Mouse (Mus musculus) liver, adult 2 months (tissue): ENCODE results near the gene Tgfbr3. TPM values are rescaled to one million over a fixed set of nuclear protein-coding genes. Genes with fewer than 3 reads are reported as not detected.

Source experiments
- DNase-seq: peaks from one replicate; pipeline ENCODE4 v3.0.0-alpha.2; 2011; ENCODE audit warnings: low read depth, low spot score; ENCODE audit errors: extremely low read depth
- H3K27ac ChIP-seq: fragments of 200-500 bp; replicated peaks from 2 replicates; pipeline ENCODE4 v1.5.1; 2012; ENCODE audit warnings: low read depth, mild to moderate bottlenecking, control low read depth, inconsistent platforms, low read length; ENCODE audit not compliant: insufficient read depth
- H3K27me3 ChIP-seq: fragments of 200-500 bp; 2 replicates; pipeline ENCODE4 v1.6.1; 2012; ENCODE audit warnings: mild to moderate bottlenecking, moderate library complexity, low read length, inconsistent platforms; ENCODE audit not compliant: control insufficient read depth, insufficient read depth
- H3K36me3 ChIP-seq: fragments of 200-500 bp; 2 replicates; pipeline ENCODE4 v1.6.1; 2012; ENCODE audit warnings: low read length, inconsistent platforms; ENCODE audit not compliant: control insufficient read depth, insufficient read depth
- H3K4me1 ChIP-seq: fragments of 200-500 bp; 2 replicates; pipeline ENCODE4 v1.6.1; 2011; ENCODE audit warnings: low read length; ENCODE audit not compliant: control insufficient read depth, insufficient read depth
- H3K4me3 ChIP-seq: fragments of 200-500 bp; 2 replicates; pipeline ENCODE4 v1.5.1; 2011; ENCODE audit warnings: low read depth, mild to moderate bottlenecking, control low read depth, low read length, moderate library complexity; ENCODE audit not compliant: insufficient read depth
- H3K79me2 ChIP-seq: fragments of 200-500 bp; 2 replicates; pipeline ENCODE4 v1.6.1; 2012; ENCODE audit warnings: inconsistent platforms, mild to moderate bottlenecking, low read length, moderate library complexity; ENCODE audit not compliant: control insufficient read depth, insufficient read depth
- H3K9ac ChIP-seq: fragments of 200-500 bp; 2 replicates; pipeline ENCODE4 v1.6.1; 2012; ENCODE audit warnings: low read depth, mild to moderate bottlenecking, control low read depth, inconsistent platforms, low read length
- CTCF ChIP-seq: fragments of 200-500 bp; IDR thresholded peaks from 2 replicates; pipeline ENCODE4 v1.5.1; 2011; ENCODE audit warnings: low read depth, low read length, control low read depth
- POLR2A ChIP-seq: fragments of 200-500 bp; IDR thresholded peaks from 2 replicates; pipeline ENCODE4 v1.6.1; 2011; ENCODE audit warnings: low read length, control low read depth; ENCODE audit not compliant: insufficient read depth; ENCODE audit errors: extremely low read depth
- WGBS: fragments of 180-500 bp; shearing (Covaris S2); methylation state at CpG from one replicate; pipeline ENCODE4 v1.1.7; 2018; 5-methylcytosine and 5-hydroxymethylcytosine counted together
- polyA plus RNA-seq: library from polyadenylated mRNA; depleted of rRNA; stranded (reverse); fragments of >200 nt; gene quantifications from 2 replicates; pipeline ENCODE4 v1.2.3, GENCODE M21; 2012
- total RNA-seq: library from RNA; depleted of rRNA; stranded (reverse); fragments of >200 nt; gene quantifications from 2 replicates; pipeline ENCODE4 v1.2.3, GENCODE M21; 2014

Gene Tgfbr3
- total and polyA plus RNA-seq, 2 experiments, result 4.0 to 6.6 TPM

- Histone ChIP-seq H3K4me3 (no peak overlapping the region), H3K27me3 (no peaks in the 10 kb centered on the region), H3K27ac (no peak overlapping the region), H3K79me2 (no peaks in the 10 kb centered on the region), H3K36me3 (no peaks in the 10 kb centered on the region), H3K4me1 (peaks cover 5% of the 10 kb centered on the region; the same call in 1 of the 2 replicates), H3K9ac (no peak overlapping the region)
- DNase-seq, result no peak
- TF ChIP-seq CTCF, result no peak
- TF ChIP-seq POLR2A, result no peak
- WGBS, result 100% methylated on average over 3 of the region's 3 CpGs
Observed at GRCm38 (mm10) chr5:107078361-107078760, 211.1 kb downstream of the Tgfbr3 start.

DNA sequence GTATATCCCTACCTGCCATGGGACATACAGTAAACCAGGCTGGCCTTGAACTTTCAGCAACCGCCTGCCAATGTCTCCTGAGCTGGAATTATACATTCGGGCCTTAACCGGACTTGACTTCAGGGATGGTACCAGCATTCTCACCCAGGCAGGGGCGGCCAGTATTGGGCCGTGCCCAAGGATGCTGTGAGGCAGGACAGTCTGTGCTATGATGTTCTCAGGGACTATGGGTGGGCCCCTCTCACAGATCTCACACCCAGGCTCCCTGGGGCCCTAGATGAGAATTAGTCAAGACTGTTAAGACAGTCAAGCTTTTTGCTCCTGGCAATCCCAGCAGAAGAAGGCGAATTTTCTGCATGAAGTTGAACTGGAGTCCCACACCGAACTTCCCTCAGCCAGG is 211.5 kb downstream of the Tgfbr3 start:
- DNase-seq, result no peak
- peaks cover 5% of the 10 kb centered on the region; the same call in 1 of the 2 replicates for H3K4me1 ChIP-seq
- no peak overlapping the region for H3K4me3 ChIP-seq
- TF ChIP-seq POLR2A, result no peak
- TF ChIP-seq CTCF, result no peak
- H3K79me2 ChIP-seq, result no peaks in the 10 kb centered on the region
- WGBS, result 91% methylated on average over 7 of the region's 7 CpGs
- H3K27ac ChIP-seq, result no peak overlapping the region
- H3K36me3 ChIP-seq, result no peaks in the 10 kb centered on the region
- H3K27me3 ChIP-seq, result no peaks in the 10 kb centered on the region
- no peak overlapping the region for H3K9ac ChIP-seq

DNA sequence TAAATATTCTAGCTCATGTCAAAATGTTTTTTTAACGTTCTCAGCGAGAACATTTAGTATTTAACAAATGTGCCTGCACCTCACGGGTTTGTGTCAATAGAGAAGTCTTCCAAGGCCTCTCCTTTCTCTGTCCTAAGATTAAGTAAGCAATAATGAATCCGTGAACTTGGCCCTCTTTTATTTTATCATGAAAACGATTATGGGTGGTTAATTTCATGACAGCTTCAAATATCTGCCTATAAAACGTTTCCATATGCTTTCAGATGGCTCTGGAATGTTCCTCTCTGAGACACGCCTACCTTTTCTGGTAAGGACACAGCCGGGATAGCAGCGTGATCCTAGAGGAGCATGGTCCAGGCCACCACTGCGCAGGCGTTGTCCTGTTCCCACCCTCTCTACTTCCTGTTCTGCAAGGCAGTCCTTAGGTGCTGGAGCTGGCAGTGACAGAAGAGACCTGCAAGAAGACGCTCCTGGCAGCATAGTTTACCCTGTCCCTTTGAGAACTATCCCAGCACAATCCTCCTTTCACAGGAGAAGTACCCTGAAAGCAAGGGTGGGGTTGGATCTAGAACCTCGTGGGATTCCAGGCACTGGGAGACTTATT is 214.3 kb downstream of the Tgfbr3 start:
- 71% methylated on average over 13 of the region's 13 CpGs for WGBS
- peak overlapping the region; percentile 9 for H3K27ac ChIP-seq

DNA sequence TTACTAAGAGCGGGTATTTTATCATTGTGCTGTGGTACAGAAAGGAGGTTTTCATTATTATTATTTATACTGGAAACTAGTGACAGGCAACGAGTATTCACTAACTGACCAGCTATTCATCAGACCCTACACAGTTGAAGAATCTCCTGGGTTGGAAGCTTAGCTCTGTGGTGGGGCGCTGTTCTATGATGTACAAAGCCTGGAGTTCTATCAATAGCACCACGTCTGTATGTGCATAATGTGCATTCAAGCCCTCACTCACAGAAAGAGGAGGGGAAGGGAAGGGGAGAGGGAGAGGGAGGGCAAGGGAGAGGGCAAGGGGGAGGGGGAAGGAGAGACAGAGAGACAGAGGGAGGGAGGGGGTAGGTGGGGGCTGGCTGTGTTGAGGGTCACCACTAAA is 215.1 kb downstream of the Tgfbr3 start:
- TF ChIP-seq POLR2A (no peak), CTCF (no peak)
- Histone ChIP-seq H3K9ac (no peak overlapping the region), H3K27ac (no peak overlapping the region), H3K4me3 (no peak overlapping the region), H3K36me3 (no peaks in the 10 kb centered on the region), H3K79me2 (no peaks in the 10 kb centered on the region), H3K27me3 (no peaks in the 10 kb centered on the region), H3K4me1 (peaks cover 3% of the 10 kb centered on the region; the same call in 1 of the 2 replicates)
- DNase-seq, result no peak
- WGBS, result 88% methylated on average over 4 of the region's 4 CpGs

More for the DNA sequence above, 214.3 kb downstream of the Tgfbr3 start:
- H3K4me3 ChIP-seq, result no peak overlapping the region
- H3K4me1 ChIP-seq, result peaks cover 3% of the 10 kb centered on the region; the same call in 1 of the 2 replicates
- no peak for DNase-seq
- H3K79me2 ChIP-seq, result no peaks in the 10 kb centered on the region
- no peaks in the 10 kb centered on the region for H3K27me3 ChIP-seq
- H3K9ac ChIP-seq, result no peak overlapping the region
- TF ChIP-seq POLR2A, result no peak
- no peaks in the 10 kb centered on the region for H3K36me3 ChIP-seq

GRCm38 (mm10) chr5:107073536-107073935 is 215.9 kb downstream of the Tgfbr3 start:
- no peaks in the 10 kb centered on the region for H3K79me2 ChIP-seq
- 51% methylated on average over 3 of the region's 3 CpGs for WGBS
- H3K9ac ChIP-seq, result no peak overlapping the region
- H3K36me3 ChIP-seq, result no peaks in the 10 kb centered on the region
- peaks cover 3% of the 10 kb centered on the region; the same call in 1 of the 2 replicates for H3K4me1 ChIP-seq
- no peak overlapping the region for H3K4me3 ChIP-seq
- no peaks in the 10 kb centered on the region for H3K27me3 ChIP-seq
- TF ChIP-seq POLR2A (no peak), CTCF (no peak)
- no peak overlapping the region for H3K27ac ChIP-seq
- no peak for DNase-seq

DNA sequence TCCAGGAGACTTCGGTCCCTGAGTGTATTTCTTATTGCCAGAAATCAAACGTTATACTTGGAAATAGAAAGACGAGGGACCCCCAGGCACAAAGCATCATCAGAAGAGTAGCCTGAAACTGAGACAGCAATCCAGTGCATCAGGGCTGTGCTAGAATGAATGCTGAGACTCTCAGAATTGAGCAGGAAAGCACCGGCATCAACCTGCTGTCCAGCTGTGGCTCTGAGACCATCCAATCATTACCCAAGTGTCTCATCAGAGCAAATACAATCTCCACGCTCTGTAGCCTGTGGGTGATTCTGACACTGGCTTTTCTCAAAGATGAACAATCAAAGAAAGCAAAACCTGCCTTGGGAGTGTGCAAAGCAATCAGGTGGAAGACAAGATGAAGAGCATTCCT is 221.3 kb downstream of the Tgfbr3 start:
- no peak overlapping the region for H3K27ac ChIP-seq
- TF ChIP-seq POLR2A, result no peak
- no peak for TF ChIP-seq CTCF
- no peak for DNase-seq
- no peaks in the 10 kb centered on the region for H3K36me3 ChIP-seq
- H3K4me1 ChIP-seq, result no peaks in the 10 kb centered on the region
- H3K4me3 ChIP-seq, result no peak overlapping the region
- H3K79me2 ChIP-seq, result no peaks in the 10 kb centered on the region
- H3K9ac ChIP-seq, result no peak overlapping the region
- WGBS, result 77% methylated on average over 5 of the region's 5 CpGs
- no peaks in the 10 kb centered on the region for H3K27me3 ChIP-seq
